Comparison of ENCODE assay signal across 8 mouse cellular contexts in the genomic region with DNA sequence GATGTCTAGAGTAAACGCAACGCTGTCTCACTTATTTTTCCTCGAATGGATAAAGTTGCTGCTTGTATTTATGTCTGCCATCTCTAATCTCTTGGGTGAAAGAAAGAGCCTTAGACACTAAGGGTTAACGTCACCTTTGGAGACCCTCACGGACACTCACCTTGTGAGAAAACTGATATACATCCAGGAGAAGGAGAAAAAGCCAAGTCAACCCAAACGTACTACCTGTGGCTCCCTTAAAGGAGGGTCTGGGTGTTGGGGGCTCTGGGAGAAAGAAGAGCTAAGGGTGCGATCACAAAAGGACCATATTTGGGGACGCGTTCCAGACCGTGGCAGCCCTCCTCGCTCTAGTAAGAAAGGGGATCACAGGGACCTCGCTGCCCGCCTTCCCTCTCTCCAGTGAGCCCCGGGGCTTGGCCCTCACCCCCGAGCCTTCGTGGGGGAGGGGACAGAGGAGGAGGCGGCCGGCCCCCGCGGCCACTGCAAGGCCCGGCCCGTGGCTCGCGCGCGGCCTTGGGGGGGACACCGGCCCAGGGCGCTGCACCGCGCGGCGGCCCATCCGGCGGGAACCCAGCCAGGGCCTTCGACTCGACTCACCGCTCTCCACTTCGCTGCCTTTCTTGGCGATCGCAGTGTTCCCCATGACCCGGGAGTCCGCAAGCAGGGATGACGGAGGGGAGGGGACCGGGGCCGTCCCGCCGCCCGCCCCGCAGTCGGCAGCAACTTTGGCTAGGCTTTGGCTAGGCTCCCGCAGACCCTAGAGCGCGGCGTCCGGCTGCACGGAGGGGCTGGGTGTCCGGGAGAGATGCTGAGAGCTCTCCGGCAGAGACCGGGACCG. TPM values are rescaled to one million over a fixed set of nuclear protein-coding genes. Genes with fewer than 3 reads are reported as not detected.
A peak's percentile ranks its signal among the peaks of the same experiment; 100 is the strongest.
DNase-seq lines count a peak whose midpoint lies in the region; ATAC-seq and TF ChIP-seq lines count a peak whose summit lies in the region.

No protein-coding gene starts in this region.

- WGBS in bone marrow, adult 2 months, result 1% methylated on average over 60 of the region's 60 CpGs
- 1% methylated on average over 56 of the region's 60 CpGs for WGBS in midbrain, embryonic 11.5 days

- peak overlapping the region; percentile 73 for H3K4me2 ChIP-seq in midbrain, embryonic 11.5 days

- no peak for TF ChIP-seq CTCF in bone marrow, adult 2 months (IDR thresholded peaks at IDR 0.05; ENCODE audit: control insufficient read depth, insufficient read depth, low read length)

- no peaks in the 10 kb centered on the region; the same call in 1 of the 2 replicates for H3K36me3 ChIP-seq in midbrain, embryonic 11.5 days (ENCODE audit: control insufficient read depth, insufficient read depth, low read length)

- peak; percentile 39 for DNase-seq in embryo, embryonic 10 days (ENCODE audit: low spot score)
- no peak for DNase-seq in embryo, embryonic 9.5 days (ENCODE audit: extremely low spot score)
- DNase-seq in 3T3-L1 (ENCODE audit: low read depth, low spot score), result peak; percentile 50
- DNase-seq in gastrocnemius, postnatal 4 days (ENCODE audit: low spot score in 2 of 2), result peak; percentile 41 to 60
- DNase-seq in kidney, postnatal 36 days, result peak; percentile 60 to 81
- peak; percentile 91 for DNase-seq in midbrain, embryonic 11.5 days (ENCODE audit: low spot score, missing footprints)
- DNase-seq in thymus, postnatal 0 days (ENCODE audit: low spot score), result no peak

- TF ChIP-seq POLR2A in bone marrow, adult 2 months (IDR thresholded peaks at IDR 0.05; ENCODE audit: borderline replicate concordance, control insufficient read depth, low read depth, low read length), result no peak

- ATAC-seq in midbrain, embryonic 11.5 days (ENCODE audit: low FRiP score), result no peak; the same call in 1 of the 2 replicates

- peak overlapping the region; percentile 91 for H3K4me3 ChIP-seq in bone marrow, adult 2 months (replicated peaks; ENCODE audit: control insufficient read depth, low read depth, low read length)
- peak overlapping the region; percentile 96 for H3K4me3 ChIP-seq in midbrain, embryonic 11.5 days (ENCODE audit: low read depth, low read length)

- peak overlapping the region; percentile 96 for H3K9ac ChIP-seq in midbrain, embryonic 11.5 days (ENCODE audit: low read length)

- H3K4me1 ChIP-seq in bone marrow, adult 2 months (ENCODE audit: control insufficient read depth, insufficient read depth, low read length), result no peaks in the 10 kb centered on the region; the same call in 1 of the 2 replicates
- H3K4me1 ChIP-seq in midbrain, embryonic 11.5 days (ENCODE audit: control insufficient read depth, insufficient read depth, low read length), result peaks cover 11% of the 10 kb centered on the region; the same call in 1 of the 2 replicates

- no peaks in the 10 kb centered on the region for H3K27me3 ChIP-seq in midbrain, embryonic 11.5 days (ENCODE audit: control insufficient read depth, insufficient read depth, low read length)

- H3K27ac ChIP-seq in bone marrow, adult 2 months (ENCODE audit: control insufficient read depth, insufficient read depth, low read depth, low read length, poor library complexity), result peak overlapping the region; percentile 29; the same call in 1 of the 2 replicates
- peak overlapping the region; percentile 70; the same call in 1 of the 2 replicates for H3K27ac ChIP-seq in midbrain, embryonic 11.5 days (ENCODE audit: low read depth, low read length)

- H3K9me3 ChIP-seq in midbrain, embryonic 11.5 days (ENCODE audit: control insufficient read depth, low read length), result no peaks in the 10 kb centered on the region

RNA-seq across cellular contexts. Expression of a gene that starts 0.5 kb away (rescaled TPM):
- 6.9 and 11.9 TPM in 2 replicates for polyA plus RNA-seq in bone marrow, adult 2 months (2011; ENCODE audit: insufficient read depth, insufficient read length, low replicate concordance, missing spikeins)
- total RNA-seq in gastrocnemius, postnatal 4 days (2021), result 10 to 100 TPM; 72.9 to 76.0 TPM
- polyA plus RNA-seq in midbrain, embryonic 11.5 days (2014; fragmentation: Nextera tagmentation; extraction: Ambion mirVana), result 73.0 and 76.8 TPM in 2 replicates
- 60.6 and 67.3 TPM in 2 replicates for polyA plus RNA-seq in thymus, postnatal 0 days (2015; fragmentation: Nextera tagmentation; extraction: Ambion mirVana)

RNA-seq across cellular contexts. Expression of a gene that starts 39.9 kb away (rescaled TPM):
- 0.27 and 1.2 TPM in 2 replicates for polyA plus RNA-seq in bone marrow, adult 2 months (2011; ENCODE audit: insufficient read depth, insufficient read length, low replicate concordance, missing spikeins)
- total RNA-seq in gastrocnemius, postnatal 4 days (2021), result 1 to 10 TPM; 7.7 to 9.2 TPM
- polyA plus RNA-seq in midbrain, embryonic 11.5 days (2014; fragmentation: Nextera tagmentation; extraction: Ambion mirVana), result 6.3 and 7.0 TPM in 2 replicates
- 0.13 and 0.17 TPM in 2 replicates for polyA plus RNA-seq in thymus, postnatal 0 days (2015; fragmentation: Nextera tagmentation; extraction: Ambion mirVana)

Comparison
In these comparisons a context has a peak if more than half of its experiments do, and no peak if none do; other contexts are left out.
1. DNase-seq: peak in embryo, embryonic 10 days (single experiment), 3T3-L1 (single experiment), gastrocnemius, postnatal 4 days (2 of 2), kidney, postnatal 36 days (2 of 2) and midbrain, embryonic 11.5 days (single experiment); none in embryo, embryonic 9.5 days (single experiment) and thymus, postnatal 0 days (single experiment).